Mouse (Mus musculus): Measurements from ENCODE around the gene Lamb3.

DNA sequence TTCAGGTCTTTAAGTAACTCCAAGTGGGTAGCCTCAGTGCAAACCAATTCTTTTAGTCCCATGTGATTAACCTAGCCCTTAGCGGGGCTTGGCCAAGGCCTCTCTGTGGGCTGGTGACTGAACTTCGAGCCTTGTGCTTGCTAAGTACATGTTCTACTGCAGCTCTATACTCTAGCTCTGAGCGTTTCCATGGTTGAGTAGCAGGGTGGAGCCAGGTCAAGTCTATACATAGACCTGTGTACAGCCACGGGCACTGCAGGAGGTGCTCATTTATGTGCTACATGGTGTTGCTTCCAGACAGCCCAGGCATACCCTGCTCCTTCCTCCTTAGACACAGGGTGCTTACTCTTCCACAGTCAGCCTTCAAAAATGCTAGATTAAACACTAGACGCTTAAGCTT, 88.4 kb downstream of the Lamb3 start:
- TF ChIP-seq CTCF (IDR thresholded peaks at IDR 0.05; ENCODE audit: insufficient read depth, low read depth, low read length) = no peak
- TF ChIP-seq POLR2A (IDR thresholded peaks at IDR 0.05; ENCODE audit: insufficient read depth, low read depth, low read length) = no peak

Measured in olfactory bulb, adult 2 months (tissue).